Mouse (Mus musculus) neural tube, embryonic 11.5 days (tissue): ENCODE data around the gene Cphx3. TPM values are rescaled to one million over a fixed set of nuclear protein-coding genes. Genes with fewer than 3 reads are reported as not detected.
"Not testable (repeated sequence)": the region's sequence is repeated elsewhere in the genome, so short reads cannot be mapped to it uniquely, and the experiment has no call there.

ENCODE experiments used
- ATAC-seq: fragments of 200-750 bp; cut with Nextera tagmentation; 2 replicates; pipeline ENCODE4 v1.8.0; 2017; ENCODE audit warnings: moderate number of reproducible peaks, mild to moderate bottlenecking, moderate TSS enrichment, moderate library complexity; ENCODE audit not compliant: insufficient read depth, low FRiP score, low TSS enrichment
- DNase-seq: peaks from one replicate; pipeline ENCODE4 v3.0.0-alpha.2; 2015; ENCODE audit warnings: low spot score
- H3K27ac ChIP-seq: fragments of 300-500 bp; sonication (generic); 2 replicates; pipeline ENCODE4 v1.5.1; 2014; ENCODE audit warnings: low read depth, mild to moderate bottlenecking, low read length
- H3K27me3 ChIP-seq: fragments of 300-500 bp; sonication (generic); 2 replicates; pipeline ENCODE4 v1.6.1; 2014; ENCODE audit warnings: mild to moderate bottlenecking, low read length, mixed read lengths; ENCODE audit not compliant: control insufficient read depth, insufficient read depth
- H3K36me3 ChIP-seq: fragments of 300-500 bp; sonication (generic); 2 replicates; pipeline ENCODE4 v1.6.1; 2014; ENCODE audit warnings: mild to moderate bottlenecking, low read length, moderate library complexity, mixed read lengths; ENCODE audit not compliant: control insufficient read depth, insufficient read depth
- H3K4me1 ChIP-seq: fragments of 300-500 bp; sonication (generic); 2 replicates; pipeline ENCODE4 v1.6.1; 2014; ENCODE audit warnings: low read length, mixed read lengths; ENCODE audit not compliant: control insufficient read depth, insufficient read depth
- H3K4me2 ChIP-seq: fragments of 300-500 bp; sonication (generic); 2 replicates; pipeline ENCODE4 v1.6.1; 2014; ENCODE audit warnings: low read depth, mild to moderate bottlenecking, moderate library complexity
- H3K4me3 ChIP-seq: fragments of 300-500 bp; sonication (generic); 2 replicates; pipeline ENCODE4 v1.5.1; 2014; ENCODE audit warnings: low read depth, low read length
- H3K9ac ChIP-seq: fragments of 300-500 bp; sonication (generic); 2 replicates; pipeline ENCODE4 v1.6.1; 2014; ENCODE audit warnings: mild to moderate bottlenecking, low read length
- H3K9me3 ChIP-seq: fragments of 300-500 bp; sonication (generic); 2 replicates; pipeline ENCODE4 v1.6.1; 2016; ENCODE audit warnings: low read length; ENCODE audit not compliant: control insufficient read depth
- WGBS: fragments of 180-500 bp; shearing (Covaris S2); extraction: QIAGEN DNeasy Blood & Tissue Kit; methylation state at CpG from one replicate; pipeline ENCODE4 v1.1.7; 2014; 5-methylcytosine and 5-hydroxymethylcytosine counted together
- polyA plus RNA-seq: library from polyadenylated mRNA; unstranded; fragments of >200 nt; fragmentation: Nextera tagmentation; extraction: Ambion mirVana; gene quantifications from 2 replicates; pipeline ENCODE4 v1.2.1, GENCODE M21; 2014

Cphx3 gene
- polyA plus RNA-seq, 1 experiment from 2014 or later, result not detected

DNA sequence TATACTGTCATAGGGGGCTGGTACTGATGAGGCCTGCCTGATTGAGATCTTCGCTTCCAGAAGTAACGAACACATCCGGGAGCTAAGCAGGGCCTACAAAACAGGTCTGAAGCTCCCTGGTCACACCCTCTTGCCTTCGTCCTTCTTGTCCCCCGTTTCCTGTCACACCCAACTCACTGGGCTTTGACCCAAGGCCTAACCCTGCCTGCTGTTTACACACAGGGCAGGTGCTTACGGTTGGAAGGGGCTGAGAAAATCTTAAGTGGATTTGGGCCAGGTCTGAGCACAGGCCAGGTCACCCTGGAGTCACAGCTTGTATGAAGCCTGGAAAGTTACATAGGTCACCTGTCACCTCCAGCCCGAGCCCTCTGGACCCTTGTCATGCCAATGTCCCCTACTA is 73.9 kb downstream of the Cphx3 start:
- not testable (repeated sequence) for H3K9ac ChIP-seq, H3K4me2 ChIP-seq, ATAC-seq, H3K4me3 ChIP-seq, H3K27ac ChIP-seq, H3K4me1 ChIP-seq, H3K36me3 ChIP-seq, H3K9me3 ChIP-seq, H3K27me3 ChIP-seq, DNase-seq
- WGBS, result no CpG with 5 or more reads among the region's 7 CpGs

DNA sequence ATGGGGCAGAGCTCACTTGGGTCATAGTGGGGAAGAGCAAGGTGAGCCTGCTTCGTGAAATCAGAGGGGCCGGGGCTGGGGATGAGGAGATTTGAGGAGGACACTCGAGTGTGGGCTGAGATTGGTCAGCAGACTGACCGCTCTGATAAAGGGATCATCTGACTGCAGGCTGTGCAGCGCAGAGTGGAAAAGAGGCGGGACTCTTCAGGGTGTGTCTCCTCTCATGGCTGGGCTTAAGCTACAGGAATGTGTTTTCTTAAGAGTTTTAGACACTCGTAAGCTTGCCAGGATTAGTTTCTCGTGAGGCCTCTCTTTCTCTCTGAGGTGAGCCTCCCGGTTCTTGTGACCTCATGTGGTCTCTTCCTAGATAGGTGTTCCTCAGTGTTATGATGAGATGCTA is 79.1 kb downstream of the Cphx3 start:
- not testable (repeated sequence) for ATAC-seq, H3K4me3 ChIP-seq, DNase-seq, H3K9ac ChIP-seq, H3K27me3 ChIP-seq, H3K4me1 ChIP-seq, H3K9me3 ChIP-seq, H3K27ac ChIP-seq, H3K4me2 ChIP-seq, H3K36me3 ChIP-seq
- WGBS, result no CpG with 5 or more reads among the region's 9 CpGs

DNA sequence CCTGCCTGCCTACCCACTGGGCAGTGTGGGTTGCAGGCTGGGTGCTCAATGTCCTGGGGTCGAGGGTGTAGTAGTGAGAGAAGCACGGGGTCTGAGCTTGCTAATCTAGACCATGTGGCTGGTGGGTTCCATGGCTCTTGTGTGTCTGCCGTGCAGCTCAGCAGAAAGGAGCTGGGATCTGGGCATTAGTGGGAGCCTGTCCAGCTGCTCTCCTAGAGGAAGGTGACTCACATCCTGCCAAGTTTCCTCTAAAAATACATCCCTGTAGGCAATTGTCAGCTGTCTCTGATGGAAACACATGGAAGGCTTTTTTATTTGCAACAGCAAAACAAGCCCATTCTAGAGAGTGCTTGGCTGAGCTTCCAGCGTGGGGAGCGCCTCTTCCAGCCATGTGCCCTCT is 80.3 kb downstream of the Cphx3 start:
- DNase-seq, H3K9ac ChIP-seq, H3K4me2 ChIP-seq, H3K4me3 ChIP-seq, H3K36me3 ChIP-seq, H3K4me1 ChIP-seq, H3K9me3 ChIP-seq, H3K27me3 ChIP-seq, ATAC-seq, H3K27ac ChIP-seq: not testable (repeated sequence)
- no CpG with 5 or more reads among the region's 5 CpGs for WGBS

DNA sequence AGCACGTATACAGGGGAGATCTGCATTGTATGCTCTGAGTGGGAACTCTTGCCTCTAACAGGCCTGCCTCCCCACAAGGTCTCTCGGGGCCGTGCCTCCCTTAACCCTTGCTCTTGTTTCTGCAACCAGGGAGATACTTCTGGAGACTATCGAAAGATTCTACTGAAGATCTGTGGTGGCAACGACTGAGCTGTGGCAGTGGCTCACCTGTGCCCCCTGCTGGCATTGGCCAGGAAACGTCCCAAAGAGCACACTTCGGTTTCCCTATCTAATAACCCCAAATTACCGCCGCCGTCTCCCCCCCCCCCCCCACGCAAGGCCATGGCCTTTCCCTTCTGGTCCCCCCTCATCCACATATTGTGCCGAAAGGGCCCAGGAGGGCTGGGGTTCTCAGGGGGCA is 83.2 kb downstream of the Cphx3 start:
- H3K36me3 ChIP-seq, H3K4me2 ChIP-seq, H3K27me3 ChIP-seq, H3K9me3 ChIP-seq, H3K4me1 ChIP-seq, ATAC-seq, H3K9ac ChIP-seq, DNase-seq, H3K27ac ChIP-seq, H3K4me3 ChIP-seq: not testable (repeated sequence)
- WGBS, result no CpG with 5 or more reads among the region's 12 CpGs

DNA sequence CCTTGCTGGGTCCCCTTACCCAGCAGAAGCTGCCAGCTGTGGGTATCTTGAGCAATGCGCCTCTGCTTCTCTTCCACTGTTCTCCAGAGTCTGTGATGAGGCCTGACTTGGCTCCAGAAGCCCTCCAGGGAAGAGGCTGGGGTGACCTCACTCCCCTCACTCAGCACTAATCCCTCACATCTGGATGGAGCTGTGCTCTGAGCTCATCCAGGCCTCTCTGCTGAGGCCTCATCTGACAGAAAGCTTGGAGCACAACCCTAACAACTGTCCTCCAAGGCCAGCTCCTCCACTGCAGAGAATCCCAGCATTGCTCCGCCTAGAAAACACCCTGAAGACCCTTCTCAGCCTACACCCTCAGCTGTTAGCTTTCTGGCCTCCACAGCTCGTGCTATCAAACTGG is 91.9 kb downstream of the Cphx3 start:
- DNase-seq, H3K27me3 ChIP-seq, H3K4me3 ChIP-seq, ATAC-seq, H3K36me3 ChIP-seq, H3K9me3 ChIP-seq, H3K27ac ChIP-seq, H3K4me1 ChIP-seq, H3K9ac ChIP-seq, H3K4me2 ChIP-seq: not testable (repeated sequence)
- WGBS, result no CpG with 5 or more reads among the region's 3 CpGs

DNA sequence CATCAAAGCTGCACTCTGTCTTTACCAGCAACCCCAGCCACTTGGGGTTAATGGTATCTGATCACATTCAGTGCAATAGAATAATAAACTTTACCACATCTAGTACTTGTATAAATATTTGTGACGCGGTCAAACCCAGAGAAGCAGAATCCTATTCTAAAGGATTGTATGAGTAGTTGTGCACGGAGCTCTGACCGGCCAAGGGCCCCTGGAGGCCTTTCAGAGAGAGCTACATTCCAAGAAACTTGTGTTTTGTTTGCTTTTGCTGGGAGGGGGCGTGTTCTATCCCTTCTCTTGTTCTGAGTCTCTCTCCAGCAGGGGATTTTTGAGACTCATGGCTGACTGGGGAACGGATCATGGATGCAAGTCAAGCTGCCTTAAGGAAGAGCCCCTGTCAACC is 92.9 kb downstream of the Cphx3 start:
- H3K27ac ChIP-seq, H3K9me3 ChIP-seq, DNase-seq, ATAC-seq, H3K4me2 ChIP-seq, H3K9ac ChIP-seq, H3K4me1 ChIP-seq, H3K36me3 ChIP-seq, H3K27me3 ChIP-seq, H3K4me3 ChIP-seq: not testable (repeated sequence)
- WGBS, result no CpG with 5 or more reads among the region's 6 CpGs

DNA sequence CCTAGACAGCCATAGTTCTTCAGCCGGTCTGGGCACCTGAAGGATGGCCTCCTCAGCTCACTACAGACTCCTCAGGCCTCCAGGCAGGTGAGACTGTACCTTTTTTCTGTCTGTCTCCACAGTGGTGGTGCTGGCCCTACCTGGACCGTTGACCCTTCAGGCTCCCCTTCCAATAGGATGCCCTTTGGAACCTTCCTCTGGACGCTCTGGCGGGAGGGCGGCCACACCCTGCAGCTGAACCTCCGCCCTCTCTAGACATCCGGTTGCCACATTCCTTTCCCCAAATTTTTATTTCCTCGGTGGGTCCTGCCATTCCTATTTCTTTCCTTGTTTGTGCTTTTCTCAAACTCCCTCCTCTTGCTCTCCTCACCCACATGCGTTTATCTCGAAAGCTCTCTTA is 99.6 kb downstream of the Cphx3 start:
- no CpG with 5 or more reads among the region's 10 CpGs for WGBS
- not testable (repeated sequence) for ATAC-seq

DNA sequence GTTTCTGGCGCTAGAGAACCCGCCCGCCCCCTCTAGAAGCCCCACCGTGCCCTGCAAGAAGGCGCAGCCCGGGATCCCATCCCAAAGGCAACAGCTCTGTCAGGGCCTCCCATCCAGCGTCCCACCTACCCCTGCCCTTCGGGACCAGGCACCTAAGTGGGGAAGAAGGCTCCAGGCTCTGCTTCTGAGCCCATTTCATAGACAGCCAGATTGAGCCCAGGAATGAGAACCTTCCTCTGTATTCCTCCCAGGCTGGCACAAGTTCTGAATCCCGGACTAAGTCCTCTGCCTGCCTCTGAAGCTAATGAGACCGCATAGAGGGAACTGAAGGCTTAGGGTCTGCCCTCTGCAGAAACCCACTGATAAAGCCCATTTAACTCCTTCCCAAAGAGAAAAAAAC is 100.3 kb downstream of the Cphx3 start, which contains the start of gene Plac9b:
Gene Plac9b (minus strand): TSS at position 101 of the 400 bp plus-strand sequence.
- not testable (repeated sequence) for DNase-seq, H3K4me1 ChIP-seq

More for the DNA sequence above, 99.6 kb downstream of the Cphx3 start:
- not testable (repeated sequence) for H3K4me3 ChIP-seq, H3K4me1 ChIP-seq, H3K36me3 ChIP-seq, H3K27me3 ChIP-seq, DNase-seq, H3K27ac ChIP-seq, H3K4me2 ChIP-seq, H3K9me3 ChIP-seq, H3K9ac ChIP-seq

DNA sequence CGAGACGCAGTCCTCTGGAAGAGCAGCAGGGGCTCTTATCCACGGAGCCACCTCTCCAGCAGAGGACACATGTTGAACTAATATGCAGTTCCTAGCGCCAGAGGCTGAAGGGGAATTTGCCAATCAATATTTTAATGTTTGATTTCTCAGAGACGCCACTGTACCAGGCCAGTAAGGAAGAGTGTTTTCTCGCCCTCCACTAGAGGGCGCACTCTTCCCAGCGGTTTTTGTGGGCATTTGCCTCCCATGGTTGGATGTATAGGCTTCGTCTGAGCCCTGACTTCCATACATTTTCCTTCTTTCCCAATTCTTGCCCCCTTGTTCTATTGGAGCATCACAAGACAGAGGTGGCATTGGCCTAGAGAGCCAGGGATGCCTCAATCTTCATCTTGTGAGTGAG is 104.5 kb downstream of the Cphx3 start:
- H3K9ac ChIP-seq, H3K27ac ChIP-seq, H3K27me3 ChIP-seq, H3K4me1 ChIP-seq, H3K9me3 ChIP-seq, H3K4me3 ChIP-seq, DNase-seq, H3K4me2 ChIP-seq, H3K36me3 ChIP-seq, ATAC-seq: not testable (repeated sequence)
- no CpG with 5 or more reads among the region's 9 CpGs for WGBS

More for the DNA sequence above, 100.3 kb downstream of the Cphx3 start, which contains the start of gene Plac9b:
- H3K9ac ChIP-seq, H3K4me2 ChIP-seq, H3K36me3 ChIP-seq, H3K4me3 ChIP-seq, H3K27ac ChIP-seq, H3K27me3 ChIP-seq, H3K9me3 ChIP-seq, ATAC-seq: not testable (repeated sequence)
- WGBS, result no CpG with 5 or more reads among the region's 10 CpGs
